Mouse (Mus musculus): ENCODE measurements around the gene Ncam2. TPM values are rescaled to one million over a fixed set of nuclear protein-coding genes. Genes with fewer than 3 reads are reported as not detected.

Ncam2 gene
- 0.73 and 0.80 TPM in 2 replicates for polyA plus RNA-seq (2016; fragmentation: Nextera tagmentation; extraction: Ambion mirVana)

GRCm38 (mm10) chr16:81200201-81201071 lies at the start of gene Ncam2:
TSS of gene Ncam2 (plus strand) at chr16:81200697.
- no peaks in the 10 kb centered on the region; the same call in 1 of the 2 replicates for H3K27me3 ChIP-seq
- peak within 1 kb of the TSS; percentile 72 for H3K9ac ChIP-seq (replicated peaks)
- peak; percentile 76 for ATAC-seq (ENCODE audit: insufficient number of reproducible peaks, insufficient read depth, low FRiP score, low TSS enrichment, low read depth)
- under 1% methylated on average over 58 of the region's 70 CpGs for WGBS
- no peak within 1 kb of the TSS for H3K27ac ChIP-seq
- peak within 1 kb of the TSS; percentile 93 for H3K4me2 ChIP-seq
- H3K9me3 ChIP-seq = no peaks in the 10 kb centered on the region
- peak within 1 kb of the TSS; percentile 58 for H3K4me3 ChIP-seq (replicated peaks)
- H3K4me1 ChIP-seq (replicated peaks) = peaks cover 3% of the 10 kb centered on the region; the same call in 1 of the 2 replicates
- H3K36me3 ChIP-seq = no peaks in the 10 kb centered on the region

DNA sequence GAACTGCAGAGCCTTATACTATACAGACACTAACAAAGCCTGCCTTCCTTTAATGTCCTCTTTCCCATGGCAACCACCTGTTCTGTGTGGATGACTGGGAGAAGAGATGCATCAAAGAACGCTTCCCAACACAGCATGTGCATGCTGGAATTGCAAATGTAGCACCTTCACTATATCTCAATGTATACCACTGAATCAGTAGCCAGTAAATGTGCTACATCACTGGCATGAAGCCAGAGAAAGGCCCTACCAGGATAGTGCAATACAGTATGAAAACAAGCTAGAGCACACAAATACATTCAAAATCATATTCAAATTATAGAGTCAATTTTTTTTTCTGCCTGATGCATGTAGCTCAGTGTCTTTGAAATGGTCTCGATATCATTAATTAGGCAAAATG lies 29.7 kb upstream of the Ncam2 start:
- 85% methylated on average over 2 of the region's 2 CpGs for WGBS

GRCm38 (mm10) chr16:81175302-81175943 lies 25.1 kb upstream of the Ncam2 start:
- Histone ChIP-seq H3K4me2 (no peak overlapping the region), H3K9ac (replicated peaks) (no peak overlapping the region), H3K4me1 (replicated peaks) (no peaks in the 10 kb centered on the region), H3K9me3 (no peaks in the 10 kb centered on the region), H3K4me3 (replicated peaks) (no peak overlapping the region), H3K36me3 (no peaks in the 10 kb centered on the region), H3K27me3 (no peaks in the 10 kb centered on the region), H3K27ac (no peak overlapping the region)
- ATAC-seq (ENCODE audit: insufficient number of reproducible peaks, insufficient read depth, low FRiP score, low TSS enrichment, low read depth) = no peak
- WGBS = 57% methylated on average over 8 of the region's 8 CpGs

More for the DNA sequence above, 29.7 kb upstream of the Ncam2 start:
- H3K27me3 ChIP-seq = no peaks in the 10 kb centered on the region
- H3K27ac ChIP-seq = no peak overlapping the region
- no peaks in the 10 kb centered on the region for H3K4me1 ChIP-seq (replicated peaks)
- ATAC-seq (ENCODE audit: insufficient number of reproducible peaks, insufficient read depth, low FRiP score, low TSS enrichment, low read depth) = no peak
- no peak overlapping the region for H3K4me2 ChIP-seq
- H3K4me3 ChIP-seq (replicated peaks) = no peak overlapping the region
- no peaks in the 10 kb centered on the region for H3K9me3 ChIP-seq
- no peak overlapping the region for H3K9ac ChIP-seq (replicated peaks)
- H3K36me3 ChIP-seq = no peaks in the 10 kb centered on the region

DNA sequence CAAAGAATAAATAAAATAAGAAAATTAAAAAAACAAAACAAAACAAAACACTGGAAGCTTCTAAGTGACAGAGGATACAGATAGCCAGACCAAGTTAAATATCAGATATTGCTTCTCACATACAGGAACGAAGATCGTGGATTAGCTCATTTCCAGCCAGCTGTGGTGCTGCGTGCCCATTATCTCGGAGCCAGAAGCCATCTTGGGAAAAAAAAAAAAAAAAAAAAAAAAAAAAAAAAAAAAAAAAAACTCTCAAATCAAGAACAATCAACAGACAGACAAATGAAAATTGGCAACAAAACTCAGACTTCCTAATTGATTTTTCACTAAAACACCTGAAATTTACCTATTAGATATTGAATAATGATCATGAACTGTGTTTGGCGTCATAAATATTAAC lies 20.7 kb upstream of the Ncam2 start:
- no peak overlapping the region for H3K9ac ChIP-seq (replicated peaks)
- H3K4me3 ChIP-seq (replicated peaks) = no peak overlapping the region
- no peaks in the 10 kb centered on the region for H3K27me3 ChIP-seq
- H3K36me3 ChIP-seq = no peaks in the 10 kb centered on the region
- ATAC-seq (ENCODE audit: insufficient number of reproducible peaks, insufficient read depth, low FRiP score, low TSS enrichment, low read depth) = no peak
- no peaks in the 10 kb centered on the region for H3K9me3 ChIP-seq
- H3K4me1 ChIP-seq (replicated peaks) = no peaks in the 10 kb centered on the region
- H3K27ac ChIP-seq = no peak overlapping the region
- H3K4me2 ChIP-seq = no peak overlapping the region
- 86% methylated on average over 5 of the region's 5 CpGs for WGBS

- Histone ChIP-seq H3K9ac (replicated peaks) (no peak overlapping the region), H3K27me3 (no peaks in the 10 kb centered on the region), H3K27ac (no peak overlapping the region), H3K9me3 (no peaks in the 10 kb centered on the region), H3K4me3 (replicated peaks) (no peak overlapping the region), H3K36me3 (no peaks in the 10 kb centered on the region), H3K4me2 (no peak overlapping the region), H3K4me1 (replicated peaks) (no peaks in the 10 kb centered on the region)
- 81% methylated on average over 16 of the region's 16 CpGs for WGBS
- ATAC-seq (ENCODE audit: insufficient number of reproducible peaks, insufficient read depth, low FRiP score, low TSS enrichment, low read depth) = no peak
Measured at GRCm38 (mm10) chr16:81187579-81188179, 12.8 kb upstream of the Ncam2 start.

DNA sequence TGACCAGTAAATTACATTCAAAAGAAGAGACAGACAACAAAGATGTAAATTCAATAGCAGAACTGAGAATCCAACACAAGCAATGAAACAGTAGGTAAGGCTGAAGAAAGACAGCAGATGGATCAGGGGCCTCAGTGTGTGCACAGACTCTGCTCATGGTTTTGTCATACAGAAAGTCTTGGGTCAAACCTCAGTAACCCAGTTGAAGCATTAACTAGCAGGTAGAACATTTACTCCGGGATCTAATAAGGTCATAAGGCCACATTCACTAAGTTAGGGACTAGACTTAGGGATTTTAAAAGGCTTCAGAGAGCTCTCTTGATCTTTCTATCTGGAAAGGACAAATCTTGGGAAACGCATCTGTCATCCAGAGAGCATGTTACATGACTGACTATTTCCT lies 8.9 kb upstream of the Ncam2 start:
- WGBS = 81% methylated on average over 2 of the region's 2 CpGs
- no peak for ATAC-seq (ENCODE audit: insufficient number of reproducible peaks, insufficient read depth, low FRiP score, low TSS enrichment, low read depth)
- H3K4me1 ChIP-seq (replicated peaks) = no peaks in the 10 kb centered on the region
- no peak overlapping the region for H3K27ac ChIP-seq
- H3K9me3 ChIP-seq = no peaks in the 10 kb centered on the region
- no peak overlapping the region for H3K4me2 ChIP-seq
- H3K27me3 ChIP-seq = no peaks in the 10 kb centered on the region
- no peak overlapping the region for H3K4me3 ChIP-seq (replicated peaks)
- H3K9ac ChIP-seq (replicated peaks) = no peak overlapping the region
- no peaks in the 10 kb centered on the region for H3K36me3 ChIP-seq

DNA sequence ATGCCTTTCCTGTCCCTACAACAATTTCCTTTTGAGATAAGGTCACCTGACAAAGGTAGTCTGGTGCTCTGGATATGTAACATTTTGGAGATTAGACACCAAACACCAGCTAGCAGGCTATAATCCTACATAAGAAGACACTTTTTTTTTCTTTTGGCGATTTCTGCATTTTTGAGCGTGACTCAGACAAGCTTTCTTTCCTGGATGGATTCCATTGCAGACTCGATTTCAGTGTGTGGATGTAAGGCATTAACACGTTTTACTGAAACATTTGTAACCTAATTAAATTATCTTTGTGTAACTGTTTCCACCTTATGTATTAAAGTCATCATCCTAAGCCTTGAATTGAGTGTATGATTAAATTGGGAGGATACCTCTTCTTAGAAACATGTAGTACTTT lies 7.9 kb upstream of the Ncam2 start:
- no peak overlapping the region for H3K4me2 ChIP-seq
- no peaks in the 10 kb centered on the region for H3K27me3 ChIP-seq
- no peak for ATAC-seq (ENCODE audit: insufficient number of reproducible peaks, insufficient read depth, low FRiP score, low TSS enrichment, low read depth)
- WGBS = 75% methylated on average over 4 of the region's 4 CpGs
- H3K36me3 ChIP-seq = no peaks in the 10 kb centered on the region
- H3K4me3 ChIP-seq (replicated peaks) = no peak overlapping the region
- no peak overlapping the region for H3K9ac ChIP-seq (replicated peaks)
- no peaks in the 10 kb centered on the region for H3K9me3 ChIP-seq
- no peaks in the 10 kb centered on the region for H3K4me1 ChIP-seq (replicated peaks)
- no peak overlapping the region for H3K27ac ChIP-seq

- WGBS = 69% methylated on average over 5 of the region's 5 CpGs
- no peaks in the 10 kb centered on the region for H3K36me3 ChIP-seq
- no peak for ATAC-seq (ENCODE audit: insufficient number of reproducible peaks, insufficient read depth, low FRiP score, low TSS enrichment, low read depth)
- no peak overlapping the region; the same call in 1 of the 2 replicates for H3K4me2 ChIP-seq
- no peak overlapping the region for H3K4me3 ChIP-seq (replicated peaks)
- H3K9me3 ChIP-seq = no peaks in the 10 kb centered on the region
- no peak overlapping the region for H3K27ac ChIP-seq
- no peak overlapping the region for H3K9ac ChIP-seq (replicated peaks)
- H3K27me3 ChIP-seq = no peaks in the 10 kb centered on the region; the same call in 1 of the 2 replicates
- H3K4me1 ChIP-seq (replicated peaks) = peaks cover 3% of the 10 kb centered on the region; the same call in 1 of the 2 replicates
Measured at GRCm38 (mm10) chr16:81199467-81199866, 1.0 kb upstream of the Ncam2 start.

DNA sequence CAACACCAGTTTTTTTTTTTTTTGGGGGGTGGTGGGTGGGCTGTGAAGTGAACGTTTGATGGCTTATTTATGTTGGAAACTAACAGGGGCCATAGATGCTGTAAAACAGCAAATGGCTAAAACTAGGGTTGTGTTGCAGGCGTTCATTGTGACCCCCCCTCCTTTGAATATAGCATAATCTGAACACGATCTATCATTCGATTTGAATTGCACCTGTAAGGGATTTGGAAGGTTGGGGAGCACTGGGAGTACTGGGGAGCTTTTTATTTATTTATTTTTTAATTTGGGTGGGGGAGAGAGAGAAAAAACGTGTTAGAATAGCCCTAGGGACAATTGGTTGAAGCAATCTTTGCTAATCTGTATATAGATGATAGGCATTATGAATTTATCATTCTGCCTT lies 974 bp downstream of the Ncam2 start:
- 33% methylated on average over 5 of the region's 5 CpGs for WGBS
- Histone ChIP-seq H3K36me3 (no peaks in the 10 kb centered on the region), H3K9me3 (no peaks in the 10 kb centered on the region), H3K27ac (no peak overlapping the region), H3K4me1 (replicated peaks) (peaks cover 3% of the 10 kb centered on the region; the same call in 1 of the 2 replicates), H3K9ac (replicated peaks) (no peak overlapping the region), H3K27me3 (no peaks in the 10 kb centered on the region; the same call in 1 of the 2 replicates), H3K4me2 (no peak overlapping the region), H3K4me3 (replicated peaks) (no peak overlapping the region)
- ATAC-seq (ENCODE audit: insufficient number of reproducible peaks, insufficient read depth, low FRiP score, low TSS enrichment, low read depth) = no peak

DNA sequence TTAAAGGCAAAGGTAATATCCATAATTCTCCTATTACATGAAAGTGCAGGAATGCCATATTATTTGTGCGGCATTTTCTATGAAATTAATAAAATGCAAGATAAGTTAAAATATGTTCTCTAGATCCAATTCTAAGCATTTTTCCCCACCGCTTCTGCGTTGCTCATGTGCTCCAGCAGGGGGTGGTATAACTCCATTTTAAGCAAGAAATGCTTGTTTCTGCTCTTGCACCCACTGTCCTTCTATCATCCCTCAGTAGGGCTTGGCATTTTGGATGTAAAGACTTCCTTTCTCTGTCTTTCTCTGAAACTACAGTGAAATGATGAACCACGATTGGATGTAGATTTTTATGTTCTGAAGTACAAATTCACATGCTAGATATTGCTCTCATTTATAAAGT lies 1.5 kb downstream of the Ncam2 start:
- Histone ChIP-seq H3K27ac (no peak overlapping the region), H3K36me3 (no peaks in the 10 kb centered on the region), H3K27me3 (no peaks in the 10 kb centered on the region; the same call in 1 of the 2 replicates), H3K9ac (replicated peaks) (no peak overlapping the region), H3K4me2 (no peak overlapping the region), H3K4me1 (replicated peaks) (peaks cover 3% of the 10 kb centered on the region; the same call in 1 of the 2 replicates), H3K4me3 (replicated peaks) (no peak overlapping the region), H3K9me3 (no peaks in the 10 kb centered on the region)
- ATAC-seq (ENCODE audit: insufficient number of reproducible peaks, insufficient read depth, low FRiP score, low TSS enrichment, low read depth) = no peak
- 10% methylated on average over 4 of the region's 4 CpGs for WGBS

GRCm38 (mm10) chr16:81202721-81203161 lies 2.2 kb downstream of the Ncam2 start:
- H3K4me2 ChIP-seq = no peak overlapping the region
- 80% methylated on average over 8 of the region's 8 CpGs for WGBS

More at GRCm38 (mm10) chr16:81202721-81203161, 2.2 kb downstream of the Ncam2 start:
- no peak for ATAC-seq (ENCODE audit: insufficient number of reproducible peaks, insufficient read depth, low FRiP score, low TSS enrichment, low read depth)
- H3K9ac ChIP-seq (replicated peaks) = no peak overlapping the region
- H3K36me3 ChIP-seq = no peaks in the 10 kb centered on the region
- no peak overlapping the region for H3K4me3 ChIP-seq (replicated peaks)
- H3K9me3 ChIP-seq = no peaks in the 10 kb centered on the region
- no peak overlapping the region for H3K27ac ChIP-seq
- H3K4me1 ChIP-seq (replicated peaks) = peaks cover 3% of the 10 kb centered on the region; the same call in 1 of the 2 replicates
- no peaks in the 10 kb centered on the region; the same call in 1 of the 2 replicates for H3K27me3 ChIP-seq
